Mouse (Mus musculus) gonadal fat pad, adult 2 months (tissue): ENCODE results near the gene Kif19a. TPM values are rescaled to one million over a fixed set of nuclear protein-coding genes. Genes with fewer than 3 reads are reported as not detected.

Experiments used
- DNase-seq: peaks from one replicate; pipeline ENCODE4 v3.0.0-alpha.2; 2012; ENCODE audit warnings: low read depth
- polyA plus RNA-seq: library from polyadenylated mRNA; depleted of rRNA; stranded (reverse); fragments of >200 nt; gene quantifications from 2 replicates; pipeline ENCODE4 v1.2.3, GENCODE M21; 2012; rRNA removed

The Kif19a gene
- 1.3 and 1.5 TPM in 2 replicates for polyA plus RNA-seq

DNA sequence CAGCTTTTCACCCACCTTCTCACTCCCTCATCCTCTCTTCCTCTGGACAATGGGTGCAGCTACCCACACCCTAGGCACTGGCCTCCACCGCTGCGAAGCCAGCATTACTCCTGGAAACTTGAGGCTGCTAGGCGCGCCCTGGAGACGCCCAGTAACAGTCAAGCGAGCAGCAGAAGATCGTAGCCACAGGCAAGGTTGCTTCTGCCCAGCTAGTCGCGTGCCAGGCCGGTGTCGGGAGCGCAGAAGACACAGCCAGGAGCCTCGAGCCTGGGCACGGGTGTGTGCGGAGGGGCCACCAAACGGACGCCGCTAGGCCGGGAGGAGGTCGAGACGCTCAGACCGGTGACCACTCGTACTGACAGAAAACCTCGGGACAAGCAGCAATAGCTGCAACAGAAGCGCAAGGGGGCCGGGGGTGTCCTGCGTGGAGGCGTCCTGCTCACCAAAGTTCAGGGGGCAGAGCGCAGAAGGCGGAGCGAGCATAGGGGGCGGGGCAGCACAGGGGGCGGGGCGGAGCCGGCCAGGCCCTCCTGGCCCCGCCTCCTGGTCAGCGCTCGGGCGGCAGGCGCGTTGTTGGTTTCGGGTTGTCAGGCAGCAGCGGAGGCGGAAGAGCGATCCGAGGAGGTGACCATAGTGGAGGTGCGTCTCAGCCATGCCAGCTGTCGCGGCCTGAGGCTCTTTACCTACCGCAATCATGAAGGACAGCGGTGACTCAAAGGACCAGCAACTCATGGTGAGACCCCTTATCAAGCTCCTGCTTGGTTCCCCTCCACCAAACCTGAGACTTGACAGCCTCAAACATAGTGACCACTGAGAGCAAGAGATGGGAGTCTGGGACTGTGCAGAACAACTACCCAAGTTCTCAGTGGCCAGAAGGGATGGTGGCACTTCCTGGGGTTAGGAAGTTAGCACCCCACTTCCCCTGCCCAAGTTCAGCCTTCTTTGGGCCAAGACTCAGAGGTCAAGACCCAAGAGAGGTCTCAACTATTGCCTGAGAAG lies at the start of gene Kif19a:
Gene Kif19a (plus strand): TSS at position 569 of the 999 bp plus-strand sequence.
- DNase-seq = no peak

DNA sequence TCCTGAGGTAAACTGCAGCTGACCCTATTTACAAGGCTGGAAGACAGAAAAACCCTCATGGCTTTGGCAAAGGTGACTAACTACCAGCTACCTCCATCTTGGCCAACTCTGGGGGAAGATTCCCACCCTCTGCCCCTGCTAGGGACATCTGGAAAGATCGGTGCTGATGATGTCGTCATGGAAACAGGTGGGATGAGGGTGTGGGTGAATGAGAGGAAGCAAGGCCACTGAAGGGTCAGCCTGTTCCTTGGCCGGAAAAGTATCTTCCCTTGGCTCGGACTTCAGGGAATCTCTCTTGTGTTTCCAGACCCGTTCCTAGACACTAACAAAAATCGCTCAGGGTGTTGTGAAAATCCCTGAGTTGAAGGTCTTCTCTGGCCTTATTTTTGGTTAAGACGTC lies 49.7 kb upstream of the Kif19a start:
- no peak for DNase-seq

DNA sequence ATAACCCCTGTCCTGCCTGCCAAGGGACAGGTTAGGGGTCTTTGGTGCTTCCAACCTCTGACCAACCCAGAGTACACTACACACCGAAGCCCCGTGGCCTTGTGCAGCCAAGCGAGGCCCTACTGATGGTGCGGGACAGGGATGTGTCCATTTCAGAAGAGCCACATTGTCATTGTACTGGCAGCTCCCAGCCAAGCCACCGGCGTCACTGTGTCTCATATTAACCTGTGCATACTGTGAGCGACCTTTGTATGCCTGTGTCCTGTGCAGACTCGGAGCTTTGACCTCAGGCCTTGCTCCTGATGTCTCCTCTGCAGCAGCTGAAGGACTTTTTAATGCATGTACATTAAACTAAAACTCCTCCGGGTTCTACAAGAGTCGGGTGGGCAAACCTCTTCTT lies 44.7 kb upstream of the Kif19a start:
- DNase-seq = no peak

DNA sequence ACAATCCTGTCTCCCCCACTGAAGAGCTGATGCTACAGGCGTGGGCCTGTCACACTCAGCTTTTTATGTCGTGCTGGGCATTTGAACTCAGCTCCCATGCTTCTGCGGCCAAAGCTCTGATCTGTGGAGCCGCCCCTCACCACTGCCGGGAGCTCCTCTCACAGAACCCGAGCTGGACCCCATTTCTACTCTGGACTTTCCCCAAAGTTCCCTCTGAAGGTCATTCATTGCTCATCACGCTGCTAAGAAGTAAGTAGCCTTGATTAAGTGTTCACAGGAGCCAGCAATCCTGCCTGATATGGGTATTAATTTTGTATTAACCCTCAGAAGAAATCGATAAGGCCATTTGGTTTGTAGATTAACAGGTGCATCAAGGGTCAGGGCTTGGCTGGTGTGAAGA lies 42.8 kb upstream of the Kif19a start:
- DNase-seq = no peak

DNA sequence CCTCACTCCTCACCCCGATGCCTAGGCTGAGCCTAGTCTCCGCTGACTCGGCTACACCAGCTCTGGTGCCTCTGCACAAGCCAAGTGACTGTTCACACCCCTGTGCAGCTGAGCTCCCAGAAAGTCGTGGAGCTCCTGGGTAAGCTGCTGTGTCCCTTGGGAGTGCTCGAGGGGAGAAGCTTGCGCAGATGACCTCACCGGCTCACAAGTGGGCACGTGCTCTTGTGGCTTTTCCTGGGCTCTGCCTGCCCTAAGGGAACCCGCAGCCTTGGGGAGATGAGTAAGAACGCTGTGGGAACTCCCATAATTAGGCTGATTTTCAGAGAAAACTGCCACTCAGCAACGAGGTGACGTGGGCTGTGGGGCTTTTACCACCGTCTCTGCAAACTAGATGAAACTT lies 42.2 kb upstream of the Kif19a start:
- no peak for DNase-seq

DNA sequence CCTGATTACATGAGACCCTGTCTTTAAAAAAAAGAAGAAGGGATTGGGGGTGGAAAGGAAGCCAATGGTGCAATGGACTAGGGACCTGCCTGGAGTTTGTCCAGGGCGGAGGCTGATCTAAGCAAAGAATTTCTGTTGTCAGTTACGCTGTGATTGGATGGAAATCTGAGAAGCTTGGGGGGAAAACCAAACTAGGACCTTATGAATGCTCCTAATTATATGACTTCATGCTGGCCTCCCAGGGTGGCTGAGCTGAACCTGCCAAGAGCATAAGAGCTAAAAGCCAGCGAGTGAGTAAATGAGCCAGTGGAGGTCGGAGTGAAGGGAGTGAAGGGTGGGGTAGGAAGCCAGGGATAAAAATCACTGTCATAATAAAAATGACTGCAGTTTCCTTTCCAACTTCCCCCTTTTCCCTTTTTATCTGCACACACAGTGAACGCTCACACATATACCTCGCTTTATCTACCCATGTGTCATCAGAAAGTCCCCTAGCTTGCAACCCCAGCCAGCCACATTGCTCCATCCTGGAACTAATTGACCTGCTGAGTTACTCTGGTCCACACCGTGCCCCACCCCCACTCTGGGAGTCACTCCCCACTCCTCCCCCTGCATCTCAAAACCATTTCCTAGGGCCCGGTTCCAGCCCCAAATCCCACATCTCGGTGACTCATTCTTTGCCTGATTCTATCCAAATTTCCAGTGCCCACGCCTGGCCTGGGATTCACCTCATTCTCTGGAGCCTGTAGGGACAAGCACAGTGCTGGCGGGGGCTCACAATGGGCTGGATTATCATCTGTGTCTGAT lies 40.2 kb upstream of the Kif19a start:
- DNase-seq = peak; percentile 75

DNA sequence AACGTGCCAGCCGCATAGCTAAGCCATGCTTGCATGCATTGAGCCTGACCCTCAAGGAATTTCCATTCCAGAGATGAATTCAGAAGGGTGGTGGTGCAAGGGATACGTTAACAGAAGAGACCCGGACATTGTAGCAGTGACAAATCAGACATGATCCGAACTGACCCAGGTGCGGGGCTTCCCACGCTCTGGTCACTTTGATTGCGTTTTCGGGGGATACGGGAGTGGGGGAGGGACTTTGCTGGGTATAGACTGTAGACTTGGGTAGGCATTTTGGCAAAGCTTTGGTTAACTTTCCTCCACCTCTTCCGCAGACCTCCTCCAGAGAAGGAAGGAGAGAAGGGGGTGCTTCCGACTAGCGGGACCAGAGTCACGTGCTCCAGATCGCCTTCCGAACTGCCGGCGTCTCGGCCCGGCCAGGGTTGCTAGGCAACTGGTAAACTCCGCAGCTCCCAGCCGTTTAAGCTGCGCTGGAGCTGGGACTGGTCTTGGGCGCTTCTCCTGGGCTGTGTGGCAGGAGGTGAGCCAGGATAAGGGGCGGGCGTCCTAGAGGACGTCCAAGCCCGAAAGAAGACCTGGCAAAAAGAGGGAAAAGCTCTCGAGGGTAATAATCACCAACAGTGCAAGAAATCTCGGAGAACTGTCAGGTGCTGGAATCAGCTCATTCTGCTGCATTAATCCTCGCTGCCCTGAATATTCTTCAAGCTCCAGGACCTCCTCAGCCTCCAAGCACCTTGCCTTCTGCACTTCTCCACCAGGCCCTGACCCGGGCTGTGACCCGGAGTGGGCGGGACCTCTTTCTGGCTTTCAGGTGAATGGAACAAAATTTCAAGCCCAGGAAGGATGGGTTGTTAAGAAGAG lies 38.0 kb upstream of the Kif19a start, which contains the start of gene Dnaic2:
Gene Dnaic2 (plus strand): TSS at position 444 of the 861 bp plus-strand sequence.
- DNase-seq = no peak

DNA sequence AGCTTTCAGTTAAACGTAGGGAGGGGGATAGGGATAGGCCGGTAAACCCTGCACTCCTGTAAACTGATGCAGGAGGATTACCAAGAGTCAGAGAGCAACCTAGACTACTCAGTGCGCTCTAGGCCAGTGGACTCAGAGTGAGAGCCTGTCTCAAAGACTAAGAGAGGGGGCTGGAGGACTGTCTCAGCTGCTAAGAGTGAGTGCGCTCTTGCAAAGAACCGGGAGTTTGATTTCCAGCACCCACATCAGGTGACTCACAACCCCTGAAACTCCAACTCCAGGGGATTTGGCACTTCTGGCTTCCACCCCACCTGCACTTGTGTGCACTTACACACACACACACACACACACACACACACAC lies 37.4 kb upstream of the Kif19a start:
- DNase-seq = no peak

DNA sequence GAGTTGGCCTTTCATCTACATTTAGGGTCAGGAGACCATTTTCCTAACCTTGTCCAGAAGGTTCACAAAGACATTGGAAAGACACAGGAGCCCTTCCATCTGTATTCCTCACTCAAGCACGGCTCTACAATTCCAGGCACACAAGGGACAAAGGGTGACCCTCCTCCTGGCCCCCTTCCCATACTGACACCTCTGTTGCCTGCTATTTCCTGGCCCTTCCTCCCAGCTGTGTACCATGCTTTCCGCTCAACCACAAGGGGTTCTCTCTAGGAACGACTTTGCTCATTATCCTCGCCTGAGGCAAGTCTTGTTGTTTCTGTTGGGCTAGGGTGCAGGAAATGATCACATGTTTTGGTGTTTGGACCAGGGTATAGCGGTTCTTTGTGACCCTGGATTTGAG lies 36.9 kb upstream of the Kif19a start:
- no peak for DNase-seq

DNA sequence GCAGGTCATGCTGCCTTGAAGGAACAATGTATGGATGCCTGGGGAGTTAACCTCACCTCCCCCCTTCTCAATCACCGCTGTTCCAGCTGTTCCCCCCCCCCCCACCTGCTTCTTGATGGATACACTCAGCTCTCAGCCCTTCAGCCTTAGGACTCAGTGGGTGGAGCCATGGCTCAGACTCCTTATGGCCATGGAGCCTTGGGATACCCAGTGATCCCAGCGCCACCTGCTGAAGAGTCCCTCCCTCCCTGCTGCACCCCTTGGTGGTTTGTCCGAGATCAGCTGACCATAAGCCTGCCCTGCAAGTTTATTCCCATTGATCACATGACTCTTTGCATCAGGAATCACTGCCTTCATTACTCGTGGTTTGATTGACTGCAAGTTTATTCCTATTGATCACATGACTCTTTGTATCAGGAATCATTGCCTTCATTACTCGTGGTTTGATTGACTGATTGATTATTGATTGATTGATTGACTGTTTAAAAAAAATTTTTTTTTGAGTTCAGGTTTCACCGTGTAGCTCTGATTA lies 35.3 kb upstream of the Kif19a start:
- DNase-seq = no peak

DNA sequence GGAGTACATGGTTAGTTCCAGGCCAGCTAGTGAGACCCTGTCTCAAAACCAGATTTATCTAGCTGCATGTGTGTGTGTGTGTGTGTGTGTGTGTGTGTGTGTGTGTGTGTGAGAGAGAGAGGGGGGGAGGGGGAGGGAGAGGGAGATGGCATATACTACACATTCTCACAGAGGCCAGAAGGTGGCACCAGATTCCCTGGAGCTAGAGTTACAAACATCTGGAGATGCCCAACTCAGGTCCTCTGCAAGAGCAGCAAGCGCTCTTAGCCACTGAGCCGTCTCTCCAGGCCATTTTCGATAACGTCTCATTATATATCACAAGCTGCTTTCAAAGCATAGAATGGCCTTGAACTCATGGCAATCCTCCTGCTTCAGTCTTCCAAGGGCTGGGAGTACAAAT lies 33.5 kb upstream of the Kif19a start:
- DNase-seq = no peak

DNA sequence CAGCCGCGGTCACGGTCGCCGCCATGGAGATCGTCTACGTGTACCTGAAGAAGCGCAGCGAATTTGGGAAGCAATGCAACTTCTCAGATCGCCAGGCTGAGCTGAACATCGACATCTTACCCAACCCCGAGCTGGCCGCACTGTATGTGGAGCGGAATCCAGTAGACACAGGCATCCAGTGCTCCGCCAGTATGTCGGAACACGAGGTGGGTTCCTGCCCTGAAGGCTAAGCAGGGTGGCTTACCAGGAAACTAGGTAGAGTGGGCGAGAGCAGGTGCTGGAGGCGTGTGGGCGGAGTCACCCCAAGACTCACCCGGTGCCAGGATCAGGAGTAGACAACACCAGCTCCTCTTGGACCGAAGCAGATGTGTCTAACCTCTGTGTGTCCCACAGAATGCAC lies 32.3 kb upstream of the Kif19a start:
- DNase-seq = no peak

DNA sequence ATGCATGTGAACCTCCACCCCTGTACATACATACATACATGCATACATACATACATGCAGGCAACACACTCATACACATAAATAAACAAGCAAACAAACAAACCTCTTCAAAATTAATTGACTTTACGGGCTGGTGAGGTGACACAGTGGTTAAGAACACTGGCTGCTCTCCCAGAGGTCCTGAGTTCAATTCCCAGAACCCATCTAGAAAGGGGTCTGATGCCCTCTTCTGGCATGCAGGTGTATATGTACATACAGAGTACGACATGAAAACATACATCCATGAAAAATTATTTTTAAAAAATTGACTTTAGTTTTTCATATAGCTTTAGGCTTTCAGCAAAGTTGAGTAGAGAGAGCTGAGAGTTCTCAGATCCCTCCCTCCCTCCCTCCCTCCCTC lies 29.1 kb upstream of the Kif19a start:
- DNase-seq = no peak

DNA sequence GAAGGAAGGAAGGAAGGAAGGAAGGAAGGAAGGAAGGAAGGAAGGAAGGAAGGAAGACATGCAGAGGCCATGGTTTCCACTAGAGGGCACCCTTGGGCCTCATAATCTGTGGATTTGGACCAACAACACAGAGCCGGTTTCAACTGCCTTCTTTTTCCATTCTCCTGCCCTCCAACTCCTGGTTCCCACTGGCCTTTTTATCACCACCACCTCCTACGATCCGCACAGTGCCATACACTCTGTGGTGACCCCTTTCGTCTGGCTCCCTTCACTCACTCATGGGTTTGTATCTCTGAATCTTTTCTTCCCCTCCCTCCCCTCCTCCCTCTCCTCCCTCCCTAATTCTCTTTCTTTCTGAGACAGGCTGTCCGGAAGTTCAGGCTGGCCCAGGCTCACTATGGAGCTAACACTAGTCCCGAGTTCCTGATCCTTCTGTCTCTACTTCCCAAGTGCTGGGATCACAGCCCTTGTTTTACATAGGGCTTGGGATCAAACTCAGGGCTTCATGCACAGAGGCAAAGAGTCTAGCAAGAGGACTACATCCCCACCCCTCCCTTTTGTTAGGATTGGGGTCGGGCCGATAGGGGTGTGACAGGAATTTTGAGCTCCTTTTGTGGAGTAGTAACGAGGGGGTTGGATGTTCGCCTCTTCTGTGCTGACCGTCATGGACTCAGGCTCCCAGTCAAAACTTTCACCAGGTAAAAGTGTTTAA lies 28.1 kb upstream of the Kif19a start:
- no peak for DNase-seq

DNA sequence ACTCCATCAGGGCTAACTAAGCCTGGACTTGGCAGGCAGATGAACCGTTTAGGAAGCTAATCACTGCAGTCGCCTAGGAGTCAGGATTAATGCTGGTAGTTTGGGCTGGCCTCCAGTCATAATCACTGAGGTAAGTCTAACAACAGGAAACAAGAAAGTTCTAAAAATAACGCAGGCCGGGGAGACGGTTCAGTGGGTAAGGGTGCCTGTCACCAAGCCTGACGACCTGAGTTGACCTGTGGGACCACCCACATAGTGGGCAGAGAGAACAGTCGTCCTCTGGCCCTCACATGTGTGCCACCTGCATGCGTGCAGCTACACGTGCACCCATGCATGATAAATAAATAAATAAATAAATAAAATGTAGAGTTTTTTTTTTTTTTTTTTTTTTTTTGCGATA lies 24.6 kb upstream of the Kif19a start:
- no peak for DNase-seq

DNA sequence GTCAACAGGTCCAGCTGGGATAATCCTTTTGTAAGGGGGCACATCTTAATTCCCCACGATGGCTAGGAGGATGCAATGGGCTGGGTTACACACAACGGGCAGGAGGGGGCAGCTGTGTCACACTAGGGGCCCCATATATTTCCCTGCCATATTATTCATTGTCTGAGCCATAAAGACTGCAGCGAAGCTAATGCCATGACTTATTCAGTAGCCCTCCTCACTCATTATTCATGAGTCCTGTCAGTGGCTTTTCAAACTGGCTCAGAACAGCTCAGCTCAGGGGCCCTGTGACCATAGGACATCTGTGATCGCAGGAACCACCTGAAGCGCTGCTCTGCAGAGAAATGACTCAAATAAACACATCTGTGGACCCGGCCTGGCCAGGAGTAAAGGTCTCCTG lies 23.7 kb upstream of the Kif19a start:
- DNase-seq = no peak

DNA sequence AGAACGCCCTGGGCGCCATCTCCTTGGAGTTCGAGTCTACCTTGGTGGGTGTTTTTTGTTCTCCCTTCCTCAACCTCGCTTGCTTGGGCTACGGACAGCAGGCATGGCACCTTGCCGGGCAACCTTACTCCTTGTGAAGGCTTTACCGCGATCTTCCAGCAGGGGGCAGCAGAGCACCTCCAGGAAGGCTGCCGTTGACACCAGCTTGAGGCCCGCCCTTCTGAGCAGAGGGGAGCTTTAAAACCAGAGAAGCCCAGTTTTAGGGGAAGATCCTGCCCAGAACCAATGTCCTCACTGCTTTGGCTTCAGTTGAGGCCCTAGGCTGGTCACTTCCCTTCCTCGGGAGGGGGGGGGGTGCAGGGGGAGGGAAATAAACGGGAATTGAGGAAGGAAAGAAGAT lies 20.1 kb upstream of the Kif19a start:
- no peak for DNase-seq

DNA sequence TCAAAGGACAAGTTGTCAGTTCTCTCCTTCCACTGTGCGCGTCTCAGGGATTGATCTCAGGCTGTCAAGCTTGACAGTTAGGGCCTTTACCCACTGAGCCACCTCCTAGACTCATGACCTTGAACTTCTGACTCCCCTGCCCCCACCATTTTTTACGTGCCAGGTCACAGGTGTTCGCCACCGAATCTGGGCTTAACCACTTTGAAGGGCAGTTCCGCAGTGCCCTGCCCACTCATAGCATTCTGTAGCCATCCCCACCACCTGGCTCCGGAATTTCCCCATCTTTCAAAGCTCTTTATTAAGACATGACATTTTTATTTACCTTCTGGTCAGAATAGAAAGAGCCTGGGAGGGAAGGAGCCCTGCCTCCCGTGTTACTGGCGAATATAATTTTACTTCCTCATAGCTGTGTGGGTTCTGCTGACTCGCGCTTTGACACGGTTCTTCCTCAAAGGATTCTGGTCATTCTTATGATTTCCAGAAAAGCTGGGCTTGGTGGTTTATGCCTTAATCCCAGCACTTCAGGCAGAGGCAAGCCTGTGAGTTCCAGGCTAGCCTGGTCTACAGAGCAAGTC lies 17.5 kb upstream of the Kif19a start:
- no peak for DNase-seq

DNA sequence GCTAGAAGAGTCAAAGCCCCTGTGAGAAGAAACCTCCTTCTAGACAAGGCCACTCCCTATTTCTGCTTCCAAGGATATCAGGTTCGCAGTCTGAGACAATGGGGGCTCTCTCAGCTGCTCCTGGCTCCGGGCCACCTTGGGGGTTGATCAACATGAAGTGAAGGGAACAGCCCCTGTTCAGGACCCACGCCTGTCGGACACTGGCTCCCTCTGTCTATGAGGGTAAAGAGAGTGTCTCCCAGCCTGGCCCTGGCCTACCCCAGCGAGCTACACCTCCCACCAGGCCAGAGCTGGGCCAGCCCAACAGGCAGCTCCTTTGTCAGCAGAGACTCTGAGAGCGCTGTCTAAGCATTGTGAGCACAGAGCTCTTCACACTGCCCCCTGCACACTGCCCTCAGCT lies 4.7 kb downstream of the Kif19a start:
- no peak for DNase-seq

DNA sequence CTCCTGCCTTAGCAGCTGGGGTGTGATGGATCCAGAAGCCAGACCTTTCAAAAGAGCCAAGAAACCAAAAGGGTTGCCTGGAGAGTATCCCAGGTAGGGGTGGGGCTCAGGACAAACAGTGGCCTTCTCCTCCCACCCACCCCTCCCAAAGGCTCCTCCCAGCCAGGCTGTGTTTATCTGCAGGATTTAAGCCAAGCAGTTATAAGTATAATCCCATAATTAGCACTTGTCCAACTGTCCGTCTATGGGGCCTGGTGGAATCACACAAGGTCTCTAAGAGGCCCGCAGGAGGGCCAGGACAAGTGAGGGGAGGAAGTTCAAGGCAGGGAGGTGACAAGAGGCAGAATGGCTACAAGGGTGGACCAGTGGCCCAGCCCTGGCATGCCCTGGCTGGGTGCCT lies 6.7 kb downstream of the Kif19a start:
- no peak for DNase-seq

DNA sequence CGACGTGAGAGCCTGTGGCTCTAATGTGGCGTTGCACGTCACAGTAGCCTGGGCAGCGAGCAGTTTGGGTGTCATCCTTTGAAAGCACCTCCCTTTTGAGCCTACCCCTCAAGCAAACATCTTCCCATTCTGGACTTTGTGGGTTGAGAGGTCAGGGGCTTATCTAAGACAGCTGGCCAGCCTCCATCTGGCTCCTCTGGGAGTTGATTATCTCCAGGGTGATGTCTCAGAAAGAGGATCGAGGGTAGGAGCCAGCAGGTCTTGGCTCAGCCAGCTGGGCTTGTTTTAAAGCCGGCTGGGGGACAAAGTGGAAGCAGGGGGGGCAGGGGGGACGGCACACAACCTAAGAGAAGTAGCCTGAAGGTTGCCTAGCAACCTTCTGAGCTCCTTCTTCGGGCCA lies 14.9 kb downstream of the Kif19a start:
- DNase-seq = no peak
